ENCODE assay signal across 23 mouse cellular contexts in the genomic region with DNA sequence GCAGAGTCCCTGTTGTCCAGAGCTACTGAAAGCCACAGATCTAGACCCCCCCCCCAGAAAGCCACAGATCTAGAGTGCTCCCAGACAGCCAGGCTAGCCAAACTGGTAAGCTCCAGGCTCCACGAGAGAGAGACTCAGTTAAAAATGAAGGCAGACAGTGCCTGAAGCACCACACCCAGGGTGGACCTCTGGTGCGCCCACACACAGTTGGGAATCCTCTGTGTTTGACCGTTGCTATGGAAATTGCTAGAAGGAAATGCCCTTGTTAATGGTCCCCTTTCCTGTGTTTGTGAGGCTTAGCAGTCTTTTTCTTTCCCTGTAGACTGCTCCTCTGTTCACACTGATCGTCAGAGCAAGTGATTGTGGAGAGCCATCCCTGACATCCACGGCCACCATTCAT. TPM values are rescaled to one million over a fixed set of nuclear protein-coding genes. Genes with fewer than 3 reads are reported as not detected.
DNase-seq lines count a peak whose midpoint lies in the region; ATAC-seq lines count a peak whose summit lies in the region.
"Had no signal": no experiment of that assay in that cellular context is flagged by ENCODE, and none has a peak within 500 bp of the region (broad histone marks: within the 10 kb centered on the region; RNA-seq: fewer than 3 reads in every experiment).

No protein-coding gene starts in this region.

- WGBS in forebrain, embryonic 10.5 days = 77% methylated on average over 5 of the region's 5 CpGs
- 60% methylated on average over 5 of the region's 5 CpGs for WGBS in forebrain, embryonic 14.5 days
- 27% methylated on average over 5 of the region's 5 CpGs for WGBS in lung, embryonic 15.5 days
- WGBS in embryonic facial prominence, embryonic 15.5 days = 70% methylated on average over 5 of the region's 5 CpGs

- H3K9ac ChIP-seq in forebrain, embryonic 14.5 days (ENCODE audit: low read length) = no peak overlapping the region
- no peak overlapping the region for H3K9ac ChIP-seq in lung, embryonic 15.5 days
- H3K9ac ChIP-seq in embryonic facial prominence, embryonic 15.5 days = no peak overlapping the region
- H3K9ac ChIP-seq: forebrain, embryonic 15.5 days; midbrain, embryonic 12.5 days had no signal

- peaks cover 9% of the 10 kb centered on the region; the same call in 1 of the 2 replicates for H3K4me1 ChIP-seq in forebrain, embryonic 10.5 days
- H3K4me1 ChIP-seq in forebrain, embryonic 14.5 days (ENCODE audit: control insufficient read depth, insufficient read depth, low read length) = peaks cover 3% of the 10 kb centered on the region
- H3K4me1 ChIP-seq in lung, embryonic 15.5 days = peaks cover 9% of the 10 kb centered on the region
- H3K4me1 ChIP-seq in embryonic facial prominence, embryonic 15.5 days = peaks cover 3% of the 10 kb centered on the region
- H3K4me1 ChIP-seq: hindbrain, embryonic 10.5 days; midbrain, embryonic 12.5 days had no signal

- peak overlapping the region; percentile 15; the same call in 1 of the 2 replicates for H3K27ac ChIP-seq in forebrain, embryonic 10.5 days
- no peak overlapping the region for H3K27ac ChIP-seq in forebrain, embryonic 14.5 days (ENCODE audit: low read depth, low read length)
- no peak overlapping the region for H3K27ac ChIP-seq in lung, embryonic 15.5 days
- no peak overlapping the region for H3K27ac ChIP-seq in embryonic facial prominence, embryonic 15.5 days (replicated peaks)
- H3K27ac ChIP-seq: forebrain, embryonic 15.5 days; hindbrain, embryonic 10.5 days; hindbrain, postnatal 0 days; midbrain, embryonic 12.5 days had no signal

- H3K27me3 ChIP-seq in forebrain, embryonic 10.5 days (ENCODE audit: poor library complexity, severe bottlenecking) = no peaks in the 10 kb centered on the region
- H3K27me3 ChIP-seq in forebrain, embryonic 14.5 days (replicated peaks; ENCODE audit: control insufficient read depth, insufficient read depth, low read length) = no peaks in the 10 kb centered on the region
- no peaks in the 10 kb centered on the region for H3K27me3 ChIP-seq in lung, embryonic 15.5 days
- H3K27me3 ChIP-seq in embryonic facial prominence, embryonic 15.5 days = no peaks in the 10 kb centered on the region
- H3K27me3 ChIP-seq: forebrain, embryonic 15.5 days; midbrain, embryonic 12.5 days had no signal

- no peak overlapping the region for H3K4me2 ChIP-seq in forebrain, embryonic 14.5 days (ENCODE audit: low read length)
- H3K4me2 ChIP-seq in lung, embryonic 15.5 days = 0 out of 2 replicates have a peak overlapping the region, but pooled peaks have one; percentile 3
- H3K4me2 ChIP-seq in embryonic facial prominence, embryonic 15.5 days (replicated peaks) = no peak overlapping the region
- H3K4me2 ChIP-seq: forebrain, embryonic 15.5 days; midbrain, embryonic 12.5 days had no signal

- no peak for ATAC-seq in forebrain, embryonic 14.5 days
- ATAC-seq in lung, embryonic 15.5 days (ENCODE audit: borderline replicate concordance, extremely low read depth, low FRiP score, low TSS enrichment) = no peak
- ATAC-seq in embryonic facial prominence, embryonic 15.5 days (ENCODE audit: insufficient number of reproducible peaks, low FRiP score, low TSS enrichment, low read depth) = 0 out of 2 replicates have a peak, but pooled peaks have one; percentile 39
- ATAC-seq: forebrain, embryonic 15.5 days; hindbrain, postnatal 0 days had no signal

- H3K36me3 ChIP-seq in forebrain, embryonic 10.5 days (replicated peaks) = no peaks in the 10 kb centered on the region
- no peaks in the 10 kb centered on the region for H3K36me3 ChIP-seq in forebrain, embryonic 14.5 days (ENCODE audit: control insufficient read depth, insufficient read depth, low read length)
- no peaks in the 10 kb centered on the region for H3K36me3 ChIP-seq in lung, embryonic 15.5 days
- H3K36me3 ChIP-seq in embryonic facial prominence, embryonic 15.5 days = no peaks in the 10 kb centered on the region
- H3K36me3 ChIP-seq: forebrain, embryonic 15.5 days; hindbrain, embryonic 10.5 days; midbrain, embryonic 12.5 days had no signal

- no peak for DNase-seq in forebrain, embryonic 10.5 days (ENCODE audit: extremely low spot score, low spot score)
- no peak for DNase-seq in forebrain, embryonic 14.5 days (ENCODE audit: low spot score)
- no peak for DNase-seq in lung, postnatal 36 days
- DNase-seq in right cerebral cortex, postnatal 36 days (ENCODE audit: low spot score in 2 of 2) = no peak
- DNase-seq in urinary bladder, postnatal 10 days (ENCODE audit: low spot score) = no peak
- DNase-seq: adrenal gland, postnatal 25 days; cerebellum, adult 11-12 months; cerebellum, postnatal 14 days; embryo, embryonic 11 days; gastrocnemius, postnatal 14 days; kidney, adult 8-10 months; liver; retina, postnatal 1 day; right cerebral cortex, postnatal 4 days; thymus, postnatal 14 days had no signal

- H3K9me3 ChIP-seq in forebrain, embryonic 10.5 days = no peaks in the 10 kb centered on the region
- H3K9me3 ChIP-seq in forebrain, embryonic 14.5 days (replicated peaks; ENCODE audit: control insufficient read depth, low read length) = no peaks in the 10 kb centered on the region
- H3K9me3 ChIP-seq in lung, embryonic 15.5 days = no peaks in the 10 kb centered on the region
- H3K9me3 ChIP-seq in embryonic facial prominence, embryonic 15.5 days (replicated peaks) = no peaks in the 10 kb centered on the region
- H3K9me3 ChIP-seq: forebrain, embryonic 15.5 days; hindbrain, embryonic 10.5 days; midbrain, embryonic 12.5 days had no signal

- H3K4me3 ChIP-seq in forebrain, embryonic 10.5 days = no peak overlapping the region
- H3K4me3 ChIP-seq in forebrain, embryonic 14.5 days (ENCODE audit: low read depth, low read length) = no peak overlapping the region
- H3K4me3 ChIP-seq in lung, embryonic 15.5 days = no peak overlapping the region
- H3K4me3 ChIP-seq in embryonic facial prominence, embryonic 15.5 days (replicated peaks) = no peak overlapping the region
- H3K4me3 ChIP-seq: erythroblast, embryonic 14.5 days; forebrain, embryonic 15.5 days; hindbrain, embryonic 10.5 days; midbrain, embryonic 12.5 days had no signal

RNA-seq across cellular contexts. Expression of gene Cdh26, which starts 30.0 kb away (rescaled TPM):
- 0.05 TPM in 1 of 2 replicates, not detected in the other for polyA plus RNA-seq in forebrain, embryonic 10.5 days (2016; fragmentation: Nextera tagmentation; extraction: Ambion mirVana)
- 0.11 and 0.47 TPM in 2 replicates for polyA plus RNA-seq in forebrain, embryonic 14.5 days (2014; fragmentation: Nextera tagmentation; extraction: Ambion mirVana)
- 0.07 and 0.16 TPM in 2 replicates for polyA plus RNA-seq in lung, embryonic 15.5 days (2015; fragmentation: Nextera tagmentation; extraction: Ambion mirVana)
- 3.0 and 5.2 TPM in 2 replicates for polyA plus RNA-seq in embryonic facial prominence, embryonic 15.5 days (2015; fragmentation: Nextera tagmentation; extraction: Ambion mirVana)
- polyA plus RNA-seq: erythroblast, embryonic 14.5 days had no signal

RNA-seq across cellular contexts. Expression of gene Fam217b, which starts 46.0 kb away (rescaled TPM):
- polyA plus RNA-seq in forebrain, embryonic 10.5 days (2016; fragmentation: Nextera tagmentation; extraction: Ambion mirVana) = 1.1 and 1.5 TPM in 2 replicates
- polyA plus RNA-seq in forebrain, embryonic 14.5 days (2014; fragmentation: Nextera tagmentation; extraction: Ambion mirVana) = 3.9 and 4.3 TPM in 2 replicates
- 4.1 and 4.5 TPM in 2 replicates for polyA plus RNA-seq in lung, embryonic 15.5 days (2015; fragmentation: Nextera tagmentation; extraction: Ambion mirVana)
- polyA plus RNA-seq in embryonic facial prominence, embryonic 15.5 days (2015; fragmentation: Nextera tagmentation; extraction: Ambion mirVana) = 3.0 and 3.8 TPM in 2 replicates
- polyA plus RNA-seq: erythroblast, embryonic 14.5 days had no signal

RNA-seq across cellular contexts. Expression of gene Ppp1r3d, which starts 46.1 kb away (rescaled TPM):
- 0.66 and 0.68 TPM in 2 replicates for polyA plus RNA-seq in forebrain, embryonic 10.5 days (2016; fragmentation: Nextera tagmentation; extraction: Ambion mirVana)
- 1.1 and 1.8 TPM in 2 replicates for polyA plus RNA-seq in forebrain, embryonic 14.5 days (2014; fragmentation: Nextera tagmentation; extraction: Ambion mirVana)
- 4.1 and 4.4 TPM in 2 replicates for polyA plus RNA-seq in lung, embryonic 15.5 days (2015; fragmentation: Nextera tagmentation; extraction: Ambion mirVana)
- 4.1 and 4.7 TPM in 2 replicates for polyA plus RNA-seq in embryonic facial prominence, embryonic 15.5 days (2015; fragmentation: Nextera tagmentation; extraction: Ambion mirVana)

RNA-seq across cellular contexts. Expression of gene Sycp2, which starts 52.9 kb away (rescaled TPM):
- 0.02 TPM in 1 of 2 replicates, not detected in the other for polyA plus RNA-seq in forebrain, embryonic 10.5 days (2016; fragmentation: Nextera tagmentation; extraction: Ambion mirVana)
- 0.09 and 0.14 TPM in 2 replicates for polyA plus RNA-seq in forebrain, embryonic 14.5 days (2014; fragmentation: Nextera tagmentation; extraction: Ambion mirVana)
- 0.09 TPM in 1 of 2 replicates, not detected in the other for polyA plus RNA-seq in lung, embryonic 15.5 days (2015; fragmentation: Nextera tagmentation; extraction: Ambion mirVana)
- 0.07 TPM in 1 of 2 replicates, not detected in the other for polyA plus RNA-seq in embryonic facial prominence, embryonic 15.5 days (2015; fragmentation: Nextera tagmentation; extraction: Ambion mirVana)
- polyA plus RNA-seq: erythroblast, embryonic 14.5 days; large intestine, adult 2 months had no signal
